Mouse (Mus musculus) neural tube, embryonic 11.5 days (tissue): ENCODE measurements around the gene Ets1. TPM values are rescaled to one million over a fixed set of nuclear protein-coding genes. Genes with fewer than 3 reads are reported as not detected.
A peak's percentile ranks its signal among the peaks of the same experiment; 100 is the strongest.

ENCODE experiments used
- ATAC-seq: fragments of 200-750 bp; cut with Nextera tagmentation; 2 replicates; pipeline ENCODE4 v1.8.0; 2017; ENCODE audit warnings: moderate number of reproducible peaks, mild to moderate bottlenecking, moderate TSS enrichment, moderate library complexity; ENCODE audit not compliant: insufficient read depth, low FRiP score, low TSS enrichment
- DNase-seq: peaks from one replicate; pipeline ENCODE4 v3.0.0-alpha.2; 2015; ENCODE audit warnings: low spot score
- H3K27ac ChIP-seq: fragments of 300-500 bp; sonication (generic); 2 replicates; pipeline ENCODE4 v1.5.1; 2014; ENCODE audit warnings: low read depth, mild to moderate bottlenecking, low read length
- H3K27me3 ChIP-seq: fragments of 300-500 bp; sonication (generic); 2 replicates; pipeline ENCODE4 v1.6.1; 2014; ENCODE audit warnings: mild to moderate bottlenecking, low read length, mixed read lengths; ENCODE audit not compliant: control insufficient read depth, insufficient read depth
- H3K36me3 ChIP-seq: fragments of 300-500 bp; sonication (generic); 2 replicates; pipeline ENCODE4 v1.6.1; 2014; ENCODE audit warnings: mild to moderate bottlenecking, low read length, moderate library complexity, mixed read lengths; ENCODE audit not compliant: control insufficient read depth, insufficient read depth
- H3K4me1 ChIP-seq: fragments of 300-500 bp; sonication (generic); 2 replicates; pipeline ENCODE4 v1.6.1; 2014; ENCODE audit warnings: low read length, mixed read lengths; ENCODE audit not compliant: control insufficient read depth, insufficient read depth
- H3K4me2 ChIP-seq: fragments of 300-500 bp; sonication (generic); 2 replicates; pipeline ENCODE4 v1.6.1; 2014; ENCODE audit warnings: low read depth, mild to moderate bottlenecking, moderate library complexity
- H3K4me3 ChIP-seq: fragments of 300-500 bp; sonication (generic); 2 replicates; pipeline ENCODE4 v1.5.1; 2014; ENCODE audit warnings: low read depth, low read length
- H3K9ac ChIP-seq: fragments of 300-500 bp; sonication (generic); 2 replicates; pipeline ENCODE4 v1.6.1; 2014; ENCODE audit warnings: mild to moderate bottlenecking, low read length
- H3K9me3 ChIP-seq: fragments of 300-500 bp; sonication (generic); 2 replicates; pipeline ENCODE4 v1.6.1; 2016; ENCODE audit warnings: low read length; ENCODE audit not compliant: control insufficient read depth
- WGBS: fragments of 180-500 bp; shearing (Covaris S2); extraction: QIAGEN DNeasy Blood & Tissue Kit; methylation state at CpG from one replicate; pipeline ENCODE4 v1.1.7; 2014; 5-methylcytosine and 5-hydroxymethylcytosine counted together
- polyA plus RNA-seq: library from polyadenylated mRNA; unstranded; fragments of >200 nt; fragmentation: Nextera tagmentation; extraction: Ambion mirVana; gene quantifications from 2 replicates; pipeline ENCODE4 v1.2.1, GENCODE M21; 2014

Gene Ets1
- polyA plus RNA-seq, 1 experiment from 2014 or later: 34.4 TPM

GRCm38 (mm10) chr9:32714487-32714886 lies 78.5 kb downstream of the Ets1 start:
- no peak overlapping the region for H3K9ac ChIP-seq
- WGBS: 65% methylated on average over 7 of the region's 7 CpGs
- H3K9me3 ChIP-seq: no peaks in the 10 kb centered on the region
- H3K4me2 ChIP-seq: no peak overlapping the region
- peaks cover 13% of the 10 kb centered on the region for H3K4me1 ChIP-seq
- 0 out of 2 replicates have a peak, but pooled peaks cover 2% of the 10 kb centered on the region for H3K27me3 ChIP-seq
- H3K36me3 ChIP-seq: no peaks in the 10 kb centered on the region
- H3K4me3 ChIP-seq: no peak overlapping the region
- no peak overlapping the region for H3K27ac ChIP-seq
- no peak for DNase-seq
- no peak for ATAC-seq

GRCm38 (mm10) chr9:32715806-32716466 lies 79.9 kb downstream of the Ets1 start:
- Histone ChIP-seq H3K9ac (no peak overlapping the region), H3K27ac (no peak overlapping the region), H3K4me2 (no peak overlapping the region), H3K4me1 (peaks cover 13% of the 10 kb centered on the region), H3K36me3 (no peaks in the 10 kb centered on the region), H3K27me3 (0 out of 2 replicates have a peak, but pooled peaks cover 2% of the 10 kb centered on the region), H3K4me3 (no peak overlapping the region), H3K9me3 (no peaks in the 10 kb centered on the region)
- ATAC-seq: peak; percentile 61
- 14% methylated on average over 9 of the region's 9 CpGs for WGBS
- DNase-seq: peak; percentile 40

- no peak overlapping the region for H3K27ac ChIP-seq
- peaks cover 13% of the 10 kb centered on the region for H3K4me1 ChIP-seq
- H3K9ac ChIP-seq: no peak overlapping the region
- H3K4me3 ChIP-seq: no peak overlapping the region
- 0 out of 2 replicates have a peak, but pooled peaks cover 2% of the 10 kb centered on the region for H3K27me3 ChIP-seq
- H3K4me2 ChIP-seq: no peak overlapping the region
- H3K36me3 ChIP-seq: no peaks in the 10 kb centered on the region
- WGBS: 75% methylated on average over 12 of the region's 12 CpGs
- no peaks in the 10 kb centered on the region for H3K9me3 ChIP-seq
- DNase-seq (no peak), ATAC-seq (no peak)
Observed at GRCm38 (mm10) chr9:32717268-32717920, 81.4 kb downstream of the Ets1 start.

- Histone ChIP-seq H3K9ac (no peak overlapping the region), H3K27ac (no peak overlapping the region), H3K36me3 (no peaks in the 10 kb centered on the region), H3K4me2 (no peak overlapping the region), H3K27me3 (0 out of 2 replicates have a peak, but pooled peaks cover 2% of the 10 kb centered on the region), H3K9me3 (no peaks in the 10 kb centered on the region), H3K4me3 (no peak overlapping the region), H3K4me1 (peaks cover 13% of the 10 kb centered on the region)
- no peak for ATAC-seq
- no peak for DNase-seq
- 64% methylated on average over 9 of the region's 9 CpGs for WGBS
Observed at GRCm38 (mm10) chr9:32717931-32718820, 82.2 kb downstream of the Ets1 start.

- DNase-seq (no peak), ATAC-seq (no peak)
- no peak overlapping the region for H3K9ac ChIP-seq
- H3K27ac ChIP-seq: no peak overlapping the region
- no peak overlapping the region for H3K4me3 ChIP-seq
- H3K9me3 ChIP-seq: no peaks in the 10 kb centered on the region
- peaks cover 13% of the 10 kb centered on the region for H3K4me1 ChIP-seq
- WGBS: 70% methylated on average over 4 of the region's 4 CpGs
- no peak overlapping the region for H3K4me2 ChIP-seq
- 0 out of 2 replicates have a peak, but pooled peaks cover 2% of the 10 kb centered on the region for H3K27me3 ChIP-seq
- no peaks in the 10 kb centered on the region for H3K36me3 ChIP-seq
Observed at GRCm38 (mm10) chr9:32718868-32719267, 82.8 kb downstream of the Ets1 start.

GRCm38 (mm10) chr9:32719941-32720263 lies 83.9 kb downstream of the Ets1 start:
- H3K27me3 ChIP-seq: no peaks in the 10 kb centered on the region
- H3K4me2 ChIP-seq: no peak overlapping the region
- no peak overlapping the region for H3K9ac ChIP-seq
- DNase-seq (peak; percentile 39), ATAC-seq (no peak)
- H3K4me1 ChIP-seq: peaks cover 13% of the 10 kb centered on the region
- WGBS: 54% methylated on average over 3 of the region's 3 CpGs
- H3K36me3 ChIP-seq: no peaks in the 10 kb centered on the region
- no peak overlapping the region for H3K4me3 ChIP-seq
- H3K9me3 ChIP-seq: no peaks in the 10 kb centered on the region
- no peak overlapping the region for H3K27ac ChIP-seq

- Histone ChIP-seq H3K4me3 (no peak overlapping the region), H3K4me1 (peaks cover 11% of the 10 kb centered on the region), H3K9me3 (no peaks in the 10 kb centered on the region), H3K36me3 (no peaks in the 10 kb centered on the region), H3K27me3 (no peaks in the 10 kb centered on the region), H3K9ac (no peak overlapping the region), H3K4me2 (no peak overlapping the region), H3K27ac (no peak overlapping the region)
- 44% methylated on average over 12 of the region's 12 CpGs for WGBS
- ATAC-seq (no peak), DNase-seq (peak; percentile 46)
Observed at GRCm38 (mm10) chr9:32720264-32721031, 84.4 kb downstream of the Ets1 start.

GRCm38 (mm10) chr9:32721081-32721480 lies 85.1 kb downstream of the Ets1 start:
- H3K4me3 ChIP-seq: no peak overlapping the region
- no peak overlapping the region for H3K9ac ChIP-seq
- H3K9me3 ChIP-seq: no peaks in the 10 kb centered on the region
- H3K4me1 ChIP-seq: peaks cover 5% of the 10 kb centered on the region
- no peaks in the 10 kb centered on the region for H3K27me3 ChIP-seq
- no peak overlapping the region for H3K27ac ChIP-seq
- ATAC-seq (no peak), DNase-seq (no peak)
- no peaks in the 10 kb centered on the region for H3K36me3 ChIP-seq
- H3K4me2 ChIP-seq: no peak overlapping the region
- WGBS: 69% methylated on average over 2 of the region's 2 CpGs
